Mouse (Mus musculus): ENCODE results near the gene Zfp958. TPM values are rescaled to one million over a fixed set of nuclear protein-coding genes. Genes with fewer than 3 reads are reported as not detected.
A peak's percentile ranks its signal among the peaks of the same experiment; 100 is the strongest.
"Not testable (repeated sequence)": the region's sequence is repeated elsewhere in the genome, so short reads cannot be mapped to it uniquely, and the experiment has no call there.

Zfp958 gene
- polyA plus RNA-seq, 1 experiment from 2014 or later = 18.8 TPM

- H3K9me3 ChIP-seq (replicated peaks; ENCODE audit: control insufficient read depth, low read length) = peaks cover 48% of the 10 kb centered on the region
- WGBS = 100% methylated on average over 1 of the region's 1 CpGs
- no peak for ATAC-seq
Measured at GRCm38 (mm10) chr8:4627349-4627748, 14.4 kb downstream of the Zfp958 start.

DNA sequence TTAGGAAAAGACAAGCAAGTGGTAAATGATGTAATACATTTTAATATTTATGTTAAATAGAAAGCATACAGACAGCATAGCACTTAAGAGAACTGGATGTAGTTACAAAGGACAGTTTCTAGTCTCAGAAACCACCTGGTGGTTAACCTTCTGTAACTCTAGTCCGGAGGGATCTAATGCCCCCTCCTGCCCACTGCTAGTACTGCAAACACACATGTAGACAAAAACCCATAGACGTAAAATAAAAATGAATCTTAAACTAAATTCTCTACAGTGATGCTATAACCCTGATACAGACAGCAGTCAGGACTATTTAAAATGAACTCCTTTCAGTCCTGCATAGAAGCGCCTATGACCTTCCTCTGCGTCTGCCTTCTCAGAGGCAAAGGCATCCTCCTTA, 24.1 kb downstream of the Zfp958 start:
- H3K4me1 ChIP-seq (ENCODE audit: control insufficient read depth, insufficient read depth, low read length) = no peaks in the 10 kb centered on the region
- H3K27me3 ChIP-seq (replicated peaks; ENCODE audit: control insufficient read depth, insufficient read depth, low read length) = no peaks in the 10 kb centered on the region
- H3K9ac ChIP-seq (ENCODE audit: low read length) = no peak overlapping the region
- ATAC-seq (no peak), DNase-seq (ENCODE audit: low spot score) (no peak)
- H3K4me2 ChIP-seq (ENCODE audit: low read length) = no peak overlapping the region
- H3K4me3 ChIP-seq (ENCODE audit: low read depth, low read length) = no peak overlapping the region
- no peak overlapping the region for H3K27ac ChIP-seq (ENCODE audit: low read depth, low read length)
- WGBS = 88% methylated on average over 4 of the region's 4 CpGs
- 0 out of 2 replicates have a peak, but pooled peaks cover 3% of the 10 kb centered on the region for H3K36me3 ChIP-seq (ENCODE audit: control insufficient read depth, insufficient read depth, low read length)
- H3K9me3 ChIP-seq (replicated peaks; ENCODE audit: control insufficient read depth, low read length) = no peaks in the 10 kb centered on the region

More at GRCm38 (mm10) chr8:4627349-4627748, 14.4 kb downstream of the Zfp958 start:
- Histone ChIP-seq H3K4me2 (ENCODE audit: low read length) (no peak overlapping the region), H3K27me3 (replicated peaks; ENCODE audit: control insufficient read depth, insufficient read depth, low read length) (no peaks in the 10 kb centered on the region), H3K9ac (ENCODE audit: low read length) (no peak overlapping the region), H3K27ac (ENCODE audit: low read depth, low read length) (no peak overlapping the region), H3K4me3 (ENCODE audit: low read depth, low read length) (no peak overlapping the region), H3K4me1 (ENCODE audit: control insufficient read depth, insufficient read depth, low read length) (no peaks in the 10 kb centered on the region), H3K36me3 (ENCODE audit: control insufficient read depth, insufficient read depth, low read length) (peaks cover 57% of the 10 kb centered on the region)
- no peak for DNase-seq (ENCODE audit: low spot score)

- not testable (repeated sequence) for DNase-seq (ENCODE audit: low spot score); H3K4me2 ChIP-seq (ENCODE audit: low read length); H3K4me3 ChIP-seq (ENCODE audit: low read depth, low read length); ATAC-seq; H3K9me3 ChIP-seq (replicated peaks; ENCODE audit: control insufficient read depth, low read length); H3K27me3 ChIP-seq (replicated peaks; ENCODE audit: control insufficient read depth, insufficient read depth, low read length); H3K4me1 ChIP-seq (ENCODE audit: control insufficient read depth, insufficient read depth, low read length); H3K27ac ChIP-seq (ENCODE audit: low read depth, low read length); H3K36me3 ChIP-seq (ENCODE audit: control insufficient read depth, insufficient read depth, low read length); H3K9ac ChIP-seq (ENCODE audit: low read length)
- WGBS = 88% methylated on average over 6 of the region's 6 CpGs
Measured at GRCm38 (mm10) chr8:4642974-4643373, 30.0 kb downstream of the Zfp958 start.

GRCm38 (mm10) chr8:4656536-4656935, 43.6 kb downstream of the Zfp958 start:
- ATAC-seq = no peak
- Histone ChIP-seq H3K36me3 (ENCODE audit: control insufficient read depth, insufficient read depth, low read length) (no peaks in the 10 kb centered on the region), H3K9ac (ENCODE audit: low read length) (no peak overlapping the region), H3K4me2 (ENCODE audit: low read length) (no peak overlapping the region), H3K9me3 (replicated peaks; ENCODE audit: control insufficient read depth, low read length) (no peaks in the 10 kb centered on the region), H3K4me3 (ENCODE audit: low read depth, low read length) (no peak overlapping the region), H3K27ac (ENCODE audit: low read depth, low read length) (no peak overlapping the region), H3K27me3 (replicated peaks; ENCODE audit: control insufficient read depth, insufficient read depth, low read length) (no peaks in the 10 kb centered on the region), H3K4me1 (ENCODE audit: control insufficient read depth, insufficient read depth, low read length) (no peaks in the 10 kb centered on the region)
- WGBS = 90% methylated on average over 7 of the region's 7 CpGs
- peak; percentile 29 for DNase-seq (ENCODE audit: low spot score)

DNA sequence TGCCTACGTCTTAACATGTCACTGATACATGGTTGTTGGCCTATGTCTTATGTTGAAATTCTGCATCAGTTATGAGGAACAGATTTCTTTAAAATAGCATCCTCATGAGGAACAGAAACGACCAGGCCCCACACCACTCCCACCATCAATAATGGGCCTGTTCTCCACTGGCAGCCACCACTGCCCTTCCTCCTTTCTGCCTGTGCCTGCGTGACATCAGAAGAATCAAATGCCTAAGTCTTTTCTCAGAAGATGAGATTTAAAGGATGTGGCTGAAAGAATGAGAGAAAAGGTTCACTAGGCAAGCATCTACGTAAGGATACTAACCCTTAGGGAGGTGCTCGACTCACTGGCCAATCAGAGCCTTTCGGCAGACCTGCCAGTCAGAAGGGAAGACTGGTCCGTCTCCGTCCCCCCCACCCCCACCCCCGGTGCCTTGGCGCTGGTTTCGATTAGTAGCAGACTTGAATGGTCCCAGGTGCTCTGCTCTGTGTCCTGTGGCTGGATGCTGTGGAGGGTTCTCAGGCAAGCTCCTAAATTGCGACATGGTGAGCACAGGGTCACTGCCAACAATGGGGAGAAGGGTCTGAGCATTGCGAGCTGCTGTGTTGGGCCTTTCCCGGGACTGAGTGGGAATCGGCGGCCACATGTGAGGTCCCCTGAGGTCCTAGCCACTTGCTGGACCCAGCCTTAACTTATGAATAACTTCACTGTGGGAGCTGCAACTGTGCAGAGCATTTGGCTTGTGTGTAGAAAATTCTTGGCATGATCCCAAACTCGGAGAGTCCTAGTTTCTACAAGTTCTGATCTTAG, 62.4 kb downstream of the Zfp958 start:
- WGBS = 89% methylated on average over 17 of the region's 17 CpGs
- Histone ChIP-seq H3K4me1 (ENCODE audit: control insufficient read depth, insufficient read depth, low read length) (peaks cover 2% of the 10 kb centered on the region; the same call in 1 of the 2 replicates), H3K27ac (ENCODE audit: low read depth, low read length) (no peak overlapping the region), H3K36me3 (ENCODE audit: control insufficient read depth, insufficient read depth, low read length) (no peaks in the 10 kb centered on the region), H3K27me3 (replicated peaks; ENCODE audit: control insufficient read depth, insufficient read depth, low read length) (no peaks in the 10 kb centered on the region), H3K9me3 (replicated peaks; ENCODE audit: control insufficient read depth, low read length) (no peaks in the 10 kb centered on the region; the same call in 1 of the 2 replicates), H3K4me3 (ENCODE audit: low read depth, low read length) (no peak overlapping the region), H3K9ac (ENCODE audit: low read length) (no peak overlapping the region), H3K4me2 (ENCODE audit: low read length) (no peak overlapping the region)
- ATAC-seq (no peak), DNase-seq (ENCODE audit: low spot score) (peak; percentile 1)

- Histone ChIP-seq H3K9me3 (replicated peaks; ENCODE audit: control insufficient read depth, low read length) (no peaks in the 10 kb centered on the region), H3K36me3 (ENCODE audit: control insufficient read depth, insufficient read depth, low read length) (no peaks in the 10 kb centered on the region), H3K27me3 (replicated peaks; ENCODE audit: control insufficient read depth, insufficient read depth, low read length) (no peaks in the 10 kb centered on the region), H3K4me1 (ENCODE audit: control insufficient read depth, insufficient read depth, low read length) (peaks cover 2% of the 10 kb centered on the region; the same call in 1 of the 2 replicates), H3K9ac (ENCODE audit: low read length) (peak overlapping the region; percentile 73; the same call in 1 of the 2 replicates), H3K4me3 (ENCODE audit: low read depth, low read length) (peak overlapping the region; percentile 58), H3K4me2 (ENCODE audit: low read length) (peak overlapping the region; percentile 47), H3K27ac (ENCODE audit: low read depth, low read length) (peak overlapping the region; percentile 98; the same call in 1 of the 2 replicates)
- ATAC-seq (no peak), DNase-seq (ENCODE audit: low spot score) (peak; percentile 1)
- 88% methylated on average over 7 of the region's 7 CpGs for WGBS
Measured at GRCm38 (mm10) chr8:4676586-4676985, 63.6 kb downstream of the Zfp958 start.

DNA sequence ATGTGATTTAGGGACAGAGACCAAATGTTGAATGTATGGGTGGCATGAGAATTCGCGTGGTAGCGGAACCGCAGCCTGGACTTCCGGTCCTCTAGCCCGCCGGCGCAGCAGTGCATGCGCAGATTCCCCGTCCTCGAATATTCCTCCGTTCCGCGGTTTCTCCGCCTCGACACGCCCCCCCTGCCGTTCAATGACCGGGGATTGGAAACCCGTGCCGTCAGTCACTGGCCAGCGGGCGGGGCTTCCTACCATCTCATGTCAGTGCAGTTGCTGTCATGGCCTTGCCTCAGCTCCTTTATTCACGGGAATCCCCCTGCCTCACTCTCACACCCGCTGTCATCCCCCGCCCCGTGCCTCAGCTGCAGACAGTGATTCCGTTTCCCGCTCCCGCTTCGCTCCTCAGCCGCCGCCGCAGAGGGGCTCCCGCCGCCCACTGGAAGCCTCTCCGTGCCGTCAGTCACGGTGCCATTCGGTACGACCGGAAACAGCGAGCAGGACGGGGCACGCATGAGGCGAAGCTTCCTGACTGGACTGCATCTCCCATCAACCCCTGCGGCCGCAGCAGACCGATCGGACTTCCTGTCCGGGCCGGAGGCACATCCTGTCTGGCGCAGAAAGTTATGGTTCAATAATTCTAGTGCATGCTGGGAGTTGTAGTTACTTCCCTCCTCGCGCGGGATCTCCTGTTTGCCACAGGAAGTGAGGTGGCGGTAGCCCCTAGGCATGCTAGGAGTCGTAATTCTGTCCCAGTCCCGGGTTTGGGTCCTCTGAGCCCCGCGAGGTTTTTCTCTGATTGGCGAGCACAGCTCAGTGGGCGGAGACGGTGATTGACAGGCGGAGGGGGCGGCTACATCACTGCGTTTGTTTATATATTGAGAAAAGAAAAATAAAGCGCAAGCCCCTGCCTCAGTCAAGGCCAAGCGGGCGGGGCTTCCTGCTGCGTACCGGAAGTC, 64.6 kb downstream of the Zfp958 start:
- H3K9ac ChIP-seq (ENCODE audit: low read length) = peak overlapping the region; percentile 73
- H3K27ac ChIP-seq (ENCODE audit: low read depth, low read length) = peak overlapping the region; percentile 98
- peak overlapping the region; percentile 47 for H3K4me2 ChIP-seq (ENCODE audit: low read length)
- H3K4me3 ChIP-seq (ENCODE audit: low read depth, low read length) = peak overlapping the region; percentile 58
- no peaks in the 10 kb centered on the region for H3K36me3 ChIP-seq (ENCODE audit: control insufficient read depth, insufficient read depth, low read length)
- no peaks in the 10 kb centered on the region for H3K27me3 ChIP-seq (replicated peaks; ENCODE audit: control insufficient read depth, insufficient read depth, low read length)
- H3K4me1 ChIP-seq (ENCODE audit: control insufficient read depth, insufficient read depth, low read length) = peaks cover 2% of the 10 kb centered on the region; the same call in 1 of the 2 replicates
- under 1% methylated on average over 72 of the region's 72 CpGs for WGBS
- DNase-seq (ENCODE audit: low spot score) (peak; percentile 100), ATAC-seq (peak; percentile 92)
- H3K9me3 ChIP-seq (replicated peaks; ENCODE audit: control insufficient read depth, low read length) = no peaks in the 10 kb centered on the region

- Histone ChIP-seq H3K27ac (ENCODE audit: low read depth, low read length) (peak overlapping the region; percentile 98), H3K4me3 (ENCODE audit: low read depth, low read length) (peak overlapping the region; percentile 58), H3K4me2 (ENCODE audit: low read length) (peak overlapping the region; percentile 47), H3K9me3 (replicated peaks; ENCODE audit: control insufficient read depth, low read length) (no peaks in the 10 kb centered on the region), H3K27me3 (replicated peaks; ENCODE audit: control insufficient read depth, insufficient read depth, low read length) (no peaks in the 10 kb centered on the region), H3K9ac (ENCODE audit: low read length) (peak overlapping the region; percentile 73), H3K4me1 (ENCODE audit: control insufficient read depth, insufficient read depth, low read length) (peaks cover 2% of the 10 kb centered on the region; the same call in 1 of the 2 replicates), H3K36me3 (ENCODE audit: control insufficient read depth, insufficient read depth, low read length) (no peaks in the 10 kb centered on the region)
- under 1% methylated on average over 37 of the region's 37 CpGs for WGBS
- peak; percentile 57 for ATAC-seq
- DNase-seq (ENCODE audit: low spot score) = peak; percentile 94
Measured at GRCm38 (mm10) chr8:4678218-4678907, 65.4 kb downstream of the Zfp958 start.
